Mouse (Mus musculus): ENCODE data around the gene Wdr26.

- TF ChIP-seq CTCF (IDR thresholded peaks at IDR 0.05; ENCODE audit: control insufficient read depth, insufficient read depth, insufficient replicate concordance, low read depth, low read length) (no peak), POLR2A (IDR thresholded peaks at IDR 0.05; ENCODE audit: control insufficient read depth, low read depth, low read length) (no peak)
Measured at GRCm38 (mm10) chr1:181251624-181252023, 39.8 kb upstream of the Wdr26 start.

Measured in testis, adult 2 months (tissue).